Mouse (Mus musculus): ENCODE results near the gene 1700021F07Rik. TPM values are rescaled to one million over a fixed set of nuclear protein-coding genes. Genes with fewer than 3 reads are reported as not detected.
A peak's percentile ranks its signal among the peaks of the same experiment; 100 is the strongest.

1700021F07Rik gene
- total RNA-seq, 1 experiment from 2014 or later = not detected

DNA sequence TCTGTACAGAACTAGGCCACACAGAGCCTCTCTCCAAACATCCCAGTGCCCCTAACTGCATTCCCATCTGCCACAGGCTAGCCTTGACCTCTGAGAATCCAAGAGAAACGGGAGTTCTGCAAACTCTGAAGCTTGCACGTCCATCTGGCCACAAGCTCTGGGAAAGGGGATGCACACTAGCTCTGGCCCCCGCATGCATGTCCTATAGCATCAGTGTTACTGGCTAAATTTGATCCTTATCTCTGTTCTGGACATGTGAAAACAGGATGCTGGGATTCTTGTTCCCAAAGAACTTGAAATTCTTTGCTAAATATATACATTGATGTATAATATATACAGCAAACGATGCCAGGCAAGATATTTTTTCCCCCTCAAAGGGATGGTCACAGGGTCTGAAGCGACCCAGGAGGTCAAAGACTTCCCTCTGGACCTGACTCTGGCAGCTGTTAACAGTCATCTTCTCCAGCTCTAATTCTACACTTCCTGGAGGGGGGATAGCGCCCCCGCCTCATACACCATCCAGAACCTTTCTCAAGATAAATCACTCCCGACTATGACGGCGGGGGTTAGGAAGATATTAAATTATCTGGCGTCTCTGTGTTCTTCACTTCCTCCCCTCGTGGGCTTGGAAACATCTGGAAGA is 36.5 kb downstream of the 1700021F07Rik start:
- no peak for ATAC-seq (replicated peaks; ENCODE audit: low read depth, poor library complexity, severe bottlenecking)

DNA sequence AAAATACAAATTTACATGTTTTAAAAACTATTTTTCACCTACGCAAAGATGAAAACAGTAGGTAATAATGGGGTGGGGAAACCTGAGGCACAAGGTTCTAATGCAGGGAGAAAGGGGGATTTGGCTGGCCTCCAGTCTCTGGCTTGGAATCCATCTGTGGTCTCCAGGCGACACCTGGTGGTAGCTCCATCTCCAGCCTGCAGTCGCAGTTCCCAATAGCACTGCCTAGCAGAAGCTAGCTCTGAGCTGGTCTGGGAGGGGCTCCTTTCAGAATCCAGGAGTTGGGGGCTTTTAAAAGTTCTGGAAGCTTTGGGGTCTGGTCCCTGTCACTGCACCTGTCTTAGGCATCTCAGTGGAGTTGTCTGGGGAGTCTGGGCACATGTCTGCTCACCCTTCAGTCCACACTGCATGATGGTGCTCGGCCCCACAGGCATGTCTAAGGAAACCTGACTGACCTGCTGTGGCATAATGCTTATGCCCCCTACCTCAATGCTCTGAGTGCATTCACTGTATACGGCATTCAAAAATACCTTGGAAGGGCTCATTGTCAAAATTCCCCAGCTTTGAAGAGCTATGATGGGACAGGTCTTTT is 39.6 kb downstream of the 1700021F07Rik start:
- ATAC-seq (replicated peaks; ENCODE audit: low read depth, poor library complexity, severe bottlenecking) = peak; percentile 78

DNA sequence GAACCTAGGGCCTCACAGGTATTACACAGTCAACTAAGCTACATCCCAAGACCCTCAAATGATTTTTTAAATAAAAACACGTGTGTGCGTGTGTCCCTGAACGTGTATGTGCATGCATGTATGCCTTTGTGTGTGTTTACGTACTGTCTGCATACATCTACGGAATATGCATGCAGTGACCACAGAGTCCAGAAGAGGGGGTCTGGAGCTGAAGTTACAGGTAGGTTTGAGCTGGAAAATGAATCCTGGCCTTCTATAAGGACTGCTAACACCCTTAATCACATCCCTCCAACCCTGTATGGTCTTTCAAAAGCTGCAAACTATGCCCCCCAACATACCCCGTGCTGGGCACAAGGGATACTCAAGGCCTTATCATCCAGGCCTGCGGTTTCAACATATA is 41.0 kb downstream of the 1700021F07Rik start:
- no peak for ATAC-seq (replicated peaks; ENCODE audit: low read depth, poor library complexity, severe bottlenecking)

DNA sequence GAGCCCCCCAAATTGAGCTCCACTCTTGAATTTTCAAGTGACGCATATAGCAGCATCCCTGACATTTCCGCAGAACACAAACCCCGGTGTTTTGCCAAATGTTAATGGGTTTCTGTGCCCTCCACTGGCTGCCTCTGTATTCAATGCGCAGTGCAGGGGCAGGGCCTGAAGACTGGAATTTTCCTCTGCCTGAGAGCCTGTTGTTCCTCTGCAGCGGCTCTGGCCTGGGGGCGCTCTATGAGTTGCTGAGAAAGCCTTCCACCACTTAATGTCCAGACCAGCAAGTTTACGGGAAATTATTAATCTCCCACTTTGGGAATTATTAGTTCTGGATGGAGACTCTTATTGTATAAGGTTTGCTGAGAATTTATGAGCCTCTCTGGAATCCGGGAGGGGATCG is 41.8 kb downstream of the 1700021F07Rik start:
- no peak for ATAC-seq (replicated peaks; ENCODE audit: low read depth, poor library complexity, severe bottlenecking)

Other genes starting within 250 kb of the 1700021F07Rik start
- 0.18 TPM in 1 of 2 replicates, not detected in the other for gene Pmepa1, start 246.1 kb upstream of the 1700021F07Rik start, total RNA-seq (2017)
- not detected in 2 replicates for gene Ankrd60, start 55.8 kb downstream of the 1700021F07Rik start, total RNA-seq (2017)
- gene Rab22a, start 137.2 kb downstream of the 1700021F07Rik start, total RNA-seq (2017) = 8.4 and 8.8 TPM in 2 replicates
- gene 1700010B08Rik, start 196.8 kb downstream of the 1700021F07Rik start, total RNA-seq (2017) = not detected in 2 replicates
- gene Vapb, start 214.9 kb downstream of the 1700021F07Rik start, total RNA-seq (2017) = 53.9 and 74.6 TPM in 2 replicates